Mouse (Mus musculus): ENCODE measurements around the gene Fnbp1l. TPM values are rescaled to one million over a fixed set of nuclear protein-coding genes. Genes with fewer than 3 reads are reported as not detected.

Gene Fnbp1l
- 89.9 and 91.1 TPM in 2 replicates for polyA plus RNA-seq (2012; rRNA removed)

DNA sequence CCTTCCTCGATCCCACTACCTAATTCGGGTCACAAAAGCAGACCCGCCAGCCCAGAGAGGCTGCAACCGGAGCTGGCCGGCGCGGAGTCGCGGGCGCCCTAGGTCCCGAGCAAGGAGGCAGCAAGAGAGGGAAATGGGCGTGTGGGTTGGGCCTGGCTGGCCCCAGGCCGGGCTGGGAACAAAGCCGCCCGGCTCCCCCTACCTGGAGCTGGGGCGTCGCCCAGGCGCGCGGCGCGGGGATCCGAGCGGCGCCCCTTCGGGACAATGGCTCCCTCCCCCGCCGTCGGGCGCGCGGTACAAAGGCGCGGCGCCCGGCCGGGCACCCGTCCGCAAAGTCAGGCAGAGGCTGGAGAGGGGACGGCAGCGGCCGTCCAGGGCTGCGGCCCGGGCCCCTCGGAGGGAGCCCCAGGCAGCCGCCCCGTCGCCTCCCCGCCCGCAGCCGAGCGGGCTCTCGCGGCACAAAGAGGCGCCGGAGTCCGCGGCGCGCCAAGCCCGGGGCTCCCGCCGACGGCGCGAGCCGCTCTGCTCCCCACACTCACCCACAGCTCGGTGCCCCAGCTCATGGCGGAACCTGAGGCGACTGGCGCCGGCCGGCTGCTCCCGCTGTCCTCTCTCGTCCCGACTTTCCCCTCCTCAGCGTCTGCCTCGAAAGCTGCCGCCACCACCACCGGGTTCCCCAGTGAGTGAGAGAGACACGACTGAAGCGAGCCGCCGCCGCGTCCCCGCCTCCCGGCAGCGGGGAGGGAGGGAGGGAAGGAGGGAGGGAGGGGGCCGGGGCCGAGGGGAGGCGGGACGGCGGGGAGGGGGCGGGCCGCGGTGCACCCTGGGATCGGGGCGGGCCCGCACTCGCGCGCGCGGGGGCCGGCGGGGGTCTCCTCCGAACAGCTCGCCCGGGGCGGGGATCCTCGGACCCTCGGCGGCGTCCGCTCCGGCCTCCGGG lies at the start of gene Fnbp1l:
Gene Fnbp1l (minus strand): TSS at position 725 of the 940 bp plus-strand sequence.
- TF ChIP-seq POLR2A (IDR thresholded peaks at IDR 0.05; ENCODE audit: extremely low read depth, insufficient read depth, low read length) (peak; percentile 78), CTCF (IDR thresholded peaks at IDR 0.05; ENCODE audit: extremely low read depth, insufficient read depth, low read length) (no peak)
- H3K4me3 ChIP-seq (ENCODE audit: insufficient read depth, low read length), result peak within 1 kb of the TSS; percentile 84
- H3K27ac ChIP-seq (ENCODE audit: insufficient read depth, low read length), result peak within 1 kb of the TSS; percentile 95

DNA sequence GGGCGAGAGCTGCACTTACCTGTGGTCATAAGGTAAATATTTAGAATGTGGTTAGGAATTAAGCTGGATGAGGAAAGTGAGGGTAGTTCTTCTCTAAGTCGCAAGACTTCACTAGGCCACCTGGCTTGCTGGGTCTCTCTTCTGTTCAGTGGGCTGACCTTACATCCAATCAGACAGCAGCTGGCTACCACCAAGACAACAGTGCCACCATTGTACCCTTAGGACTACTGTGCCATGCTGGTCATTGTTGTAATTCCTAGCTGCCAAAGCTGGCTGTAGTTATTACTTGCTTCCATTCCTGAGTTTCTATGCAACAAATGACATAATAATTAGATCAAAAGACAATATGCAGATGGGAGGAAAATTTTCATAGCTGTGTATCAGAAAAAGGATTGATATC lies 41.3 kb upstream of the Fnbp1l start:
- no peak for TF ChIP-seq POLR2A (IDR thresholded peaks at IDR 0.05; ENCODE audit: extremely low read depth, insufficient read depth, low read length)
- no peak for TF ChIP-seq CTCF (IDR thresholded peaks at IDR 0.05; ENCODE audit: extremely low read depth, insufficient read depth, low read length)
- Histone ChIP-seq H3K4me3 (ENCODE audit: insufficient read depth, low read length) (no peak overlapping the region), H3K27ac (ENCODE audit: insufficient read depth, low read length) (no peak overlapping the region), H3K4me1 (ENCODE audit: control insufficient read depth, insufficient read depth, low read length) (no peaks in the 10 kb centered on the region)

More for the DNA sequence above, at the start of gene Fnbp1l:
- H3K4me1 ChIP-seq (ENCODE audit: control insufficient read depth, insufficient read depth, low read length), result peaks cover 2% of the 10 kb centered on the region

DNA sequence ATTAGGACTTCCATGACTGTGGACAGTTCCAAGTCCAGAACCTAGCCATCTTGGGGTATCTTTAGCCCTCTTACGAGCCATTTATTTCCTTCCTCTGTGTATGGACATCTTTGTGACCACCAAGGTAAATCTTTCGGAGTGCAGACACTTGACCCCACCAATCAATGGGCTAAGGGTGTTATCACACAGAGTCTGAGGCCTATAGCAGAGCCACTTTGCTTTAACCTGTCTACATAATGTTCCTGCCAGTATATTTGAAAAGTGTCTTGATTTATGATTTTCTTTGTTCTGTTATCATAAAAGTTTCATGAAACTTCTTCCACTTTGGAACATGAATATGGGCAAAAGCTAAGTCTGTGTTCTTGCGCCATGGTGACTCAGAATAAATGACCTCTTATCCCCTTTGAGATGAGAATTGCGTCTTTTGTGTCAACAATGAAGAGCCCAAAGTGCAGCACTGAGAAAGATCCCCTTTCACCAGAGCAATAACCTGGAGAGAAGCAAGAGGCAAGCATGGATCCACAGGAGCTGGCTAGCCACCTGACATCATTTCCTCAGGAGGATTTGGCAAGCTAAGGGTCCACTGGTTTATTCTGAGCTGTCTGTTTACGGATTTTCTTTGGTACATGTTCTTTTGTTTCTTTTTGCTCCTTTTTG lies 39.9 kb upstream of the Fnbp1l start:
- H3K27ac ChIP-seq (ENCODE audit: insufficient read depth, low read length), result no peak overlapping the region
- no peak overlapping the region for H3K4me3 ChIP-seq (ENCODE audit: insufficient read depth, low read length)
- no peaks in the 10 kb centered on the region for H3K4me1 ChIP-seq (ENCODE audit: control insufficient read depth, insufficient read depth, low read length)
- no peak for TF ChIP-seq CTCF (IDR thresholded peaks at IDR 0.05; ENCODE audit: extremely low read depth, insufficient read depth, low read length)
- TF ChIP-seq POLR2A (IDR thresholded peaks at IDR 0.05; ENCODE audit: extremely low read depth, insufficient read depth, low read length), result no peak

DNA sequence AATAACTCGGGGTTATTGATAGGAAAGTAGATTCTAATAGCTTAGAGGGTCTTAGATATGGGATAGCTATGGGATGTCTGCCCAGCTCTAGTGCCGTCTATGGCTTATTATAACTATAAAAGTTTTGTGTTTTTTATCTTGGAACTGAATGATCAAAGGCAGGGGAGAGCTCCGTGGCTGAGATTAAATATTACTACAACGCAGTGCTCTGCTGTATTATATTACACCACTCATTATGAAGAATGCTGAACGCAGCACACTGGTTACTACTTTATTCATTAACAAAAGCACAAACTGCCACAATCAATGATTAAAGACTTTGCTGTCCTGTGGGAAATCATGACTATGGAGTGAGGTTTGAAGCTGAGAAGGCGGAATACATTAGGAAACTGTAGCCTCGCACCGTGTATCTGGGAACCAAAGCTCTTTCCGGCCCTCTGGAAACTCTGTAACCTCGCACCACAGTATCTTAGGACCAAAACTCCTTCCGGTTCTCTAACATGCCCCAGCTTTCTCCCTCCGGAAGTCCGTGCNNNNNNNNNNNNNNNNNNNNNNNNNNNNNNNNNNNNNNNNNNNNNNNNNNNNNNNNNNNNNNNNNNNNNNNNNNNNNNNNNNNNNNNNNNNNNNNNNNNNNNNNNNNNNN lies 27.8 kb upstream of the Fnbp1l start:
- TF ChIP-seq POLR2A (IDR thresholded peaks at IDR 0.05; ENCODE audit: extremely low read depth, insufficient read depth, low read length), result no peak
- no peak for TF ChIP-seq CTCF (IDR thresholded peaks at IDR 0.05; ENCODE audit: extremely low read depth, insufficient read depth, low read length)
- Histone ChIP-seq H3K4me1 (ENCODE audit: control insufficient read depth, insufficient read depth, low read length) (no peaks in the 10 kb centered on the region), H3K4me3 (ENCODE audit: insufficient read depth, low read length) (no peak overlapping the region)

DNA sequence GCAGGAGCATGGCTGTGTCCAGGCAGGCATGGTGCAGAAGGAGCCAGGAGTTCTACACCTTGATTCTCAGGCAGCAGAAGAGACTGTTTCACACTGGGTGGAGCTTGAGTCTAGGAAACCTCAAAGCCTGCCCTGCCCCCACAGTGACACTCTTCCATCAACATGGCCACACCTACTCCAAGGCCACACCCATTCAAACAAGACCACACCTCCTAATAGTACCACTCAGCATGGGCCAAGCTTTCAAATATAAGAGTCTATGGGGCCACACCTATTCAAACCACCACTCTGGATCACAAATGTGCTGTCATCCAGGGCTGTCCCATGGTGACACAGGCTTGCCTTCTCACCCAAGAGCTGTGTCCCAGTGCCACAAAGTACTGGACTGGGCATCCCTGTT lies 20.8 kb upstream of the Fnbp1l start:
- no peaks in the 10 kb centered on the region for H3K4me1 ChIP-seq (ENCODE audit: control insufficient read depth, insufficient read depth, low read length)
- TF ChIP-seq CTCF (IDR thresholded peaks at IDR 0.05; ENCODE audit: extremely low read depth, insufficient read depth, low read length) (no peak), POLR2A (IDR thresholded peaks at IDR 0.05; ENCODE audit: extremely low read depth, insufficient read depth, low read length) (no peak)
- H3K27ac ChIP-seq (ENCODE audit: insufficient read depth, low read length), result no peak overlapping the region
- no peak overlapping the region for H3K4me3 ChIP-seq (ENCODE audit: insufficient read depth, low read length)

More for the DNA sequence above, 27.8 kb upstream of the Fnbp1l start:
- H3K27ac ChIP-seq (ENCODE audit: insufficient read depth, low read length), result no peak overlapping the region

DNA sequence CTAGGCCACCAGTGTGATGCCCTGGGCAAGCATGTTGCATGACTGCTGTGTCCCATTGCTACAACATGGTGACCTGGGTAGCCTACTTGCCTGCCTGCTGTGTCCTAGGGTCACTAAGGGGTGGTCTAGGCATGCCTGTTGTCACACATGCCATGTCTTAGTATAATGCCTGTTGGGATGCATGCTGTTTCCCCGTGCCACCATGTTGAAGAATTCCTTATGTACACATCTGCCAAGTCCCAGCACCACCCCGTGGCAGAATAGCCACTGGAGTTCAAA lies 19.6 kb upstream of the Fnbp1l start:
- no peak for TF ChIP-seq CTCF (IDR thresholded peaks at IDR 0.05; ENCODE audit: extremely low read depth, insufficient read depth, low read length)
- TF ChIP-seq POLR2A (IDR thresholded peaks at IDR 0.05; ENCODE audit: extremely low read depth, insufficient read depth, low read length), result no peak
- Histone ChIP-seq H3K27ac (ENCODE audit: insufficient read depth, low read length) (no peak overlapping the region), H3K4me3 (ENCODE audit: insufficient read depth, low read length) (no peak overlapping the region), H3K4me1 (ENCODE audit: control insufficient read depth, insufficient read depth, low read length) (no peaks in the 10 kb centered on the region)

DNA sequence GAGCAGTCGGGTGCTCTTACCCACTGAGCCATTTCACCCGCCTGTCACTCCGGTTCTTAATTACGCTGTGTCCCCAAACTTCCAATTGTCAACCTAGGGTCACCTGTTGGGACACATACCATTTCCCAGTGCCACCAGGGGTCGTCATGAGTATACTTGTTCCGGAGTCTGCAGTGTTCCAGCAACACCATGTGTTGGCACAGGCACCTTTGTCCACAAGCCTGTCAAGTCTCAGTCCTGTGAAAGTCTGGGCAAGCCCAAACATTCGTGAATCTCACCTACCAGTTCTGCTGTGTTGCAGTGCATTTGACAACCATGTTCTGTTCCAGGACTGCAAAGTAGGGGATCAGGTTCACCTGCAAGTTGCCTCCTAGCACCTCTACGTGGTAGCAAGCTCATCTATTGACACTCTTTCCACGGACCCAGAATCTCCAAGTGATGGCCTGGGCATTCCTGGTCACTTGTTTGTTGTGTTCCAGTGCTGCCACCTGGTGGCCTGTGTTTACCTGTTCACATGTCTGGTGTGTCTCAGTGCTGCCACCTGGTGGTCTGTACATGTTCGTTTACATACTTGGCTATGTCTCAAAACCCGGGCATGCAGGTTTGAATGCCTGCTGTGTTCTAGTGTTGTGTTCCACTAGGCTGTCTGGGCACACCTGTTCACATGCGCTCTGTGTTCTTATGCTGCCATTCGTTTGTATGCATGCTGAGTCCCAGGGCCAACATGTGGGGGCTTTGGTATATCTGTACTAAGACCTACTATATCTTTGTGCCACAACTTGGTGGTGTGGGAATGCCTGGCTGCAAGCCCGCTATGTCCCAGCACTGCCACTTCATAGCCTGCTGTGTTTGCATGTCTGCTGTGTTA lies 19.0 kb upstream of the Fnbp1l start:
- Histone ChIP-seq H3K27ac (ENCODE audit: insufficient read depth, low read length) (no peak overlapping the region), H3K4me1 (ENCODE audit: control insufficient read depth, insufficient read depth, low read length) (no peaks in the 10 kb centered on the region), H3K4me3 (ENCODE audit: insufficient read depth, low read length) (no peak overlapping the region)
- TF ChIP-seq POLR2A (IDR thresholded peaks at IDR 0.05; ENCODE audit: extremely low read depth, insufficient read depth, low read length) (no peak), CTCF (IDR thresholded peaks at IDR 0.05; ENCODE audit: extremely low read depth, insufficient read depth, low read length) (peak; percentile 100)

DNA sequence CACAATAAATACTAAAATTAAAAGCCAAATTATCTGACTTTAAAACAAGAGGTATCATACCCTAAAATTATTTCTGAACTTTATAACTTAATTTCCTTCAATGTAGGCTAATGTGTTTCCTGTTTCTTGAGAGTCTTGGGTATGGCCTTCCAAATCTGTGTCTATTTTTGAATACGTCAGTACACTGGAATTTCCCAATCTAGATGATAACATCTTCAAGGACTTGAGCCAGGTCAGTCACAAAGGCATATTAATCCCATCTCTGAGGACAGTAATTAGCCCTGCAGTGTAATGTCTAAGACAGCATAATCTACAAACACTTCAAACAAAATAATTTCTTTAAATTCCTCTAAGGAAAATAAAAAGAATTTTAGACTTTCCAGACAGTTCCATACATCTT lies 17.8 kb upstream of the Fnbp1l start:
- Histone ChIP-seq H3K27ac (ENCODE audit: insufficient read depth, low read length) (no peak overlapping the region), H3K4me1 (ENCODE audit: control insufficient read depth, insufficient read depth, low read length) (no peaks in the 10 kb centered on the region), H3K4me3 (ENCODE audit: insufficient read depth, low read length) (no peak overlapping the region)
- TF ChIP-seq CTCF (IDR thresholded peaks at IDR 0.05; ENCODE audit: extremely low read depth, insufficient read depth, low read length), result no peak
- TF ChIP-seq POLR2A (IDR thresholded peaks at IDR 0.05; ENCODE audit: extremely low read depth, insufficient read depth, low read length), result no peak

DNA sequence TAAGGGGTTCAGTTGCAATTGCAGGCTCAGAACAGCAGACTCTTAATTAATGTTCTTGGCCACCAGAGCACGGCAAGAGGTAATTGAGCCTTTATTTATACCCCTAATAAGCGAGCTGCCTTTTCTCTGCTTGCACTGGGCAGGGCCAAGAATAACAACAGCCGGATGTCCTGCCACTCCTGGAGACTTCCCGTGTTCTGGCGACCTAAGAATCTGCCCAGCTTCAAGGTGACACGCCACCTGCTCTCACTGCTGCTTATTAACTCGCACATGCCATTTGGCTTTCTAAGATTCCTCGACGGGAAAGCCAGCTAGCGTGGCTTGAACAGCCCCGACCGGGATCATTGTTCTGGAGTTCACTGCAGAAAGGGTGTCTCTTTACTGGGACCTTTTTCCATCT lies 15.7 kb upstream of the Fnbp1l start:
- TF ChIP-seq CTCF (IDR thresholded peaks at IDR 0.05; ENCODE audit: extremely low read depth, insufficient read depth, low read length) (no peak), POLR2A (IDR thresholded peaks at IDR 0.05; ENCODE audit: extremely low read depth, insufficient read depth, low read length) (no peak)
- Histone ChIP-seq H3K4me3 (ENCODE audit: insufficient read depth, low read length) (no peak overlapping the region), H3K27ac (ENCODE audit: insufficient read depth, low read length) (no peak overlapping the region), H3K4me1 (ENCODE audit: control insufficient read depth, insufficient read depth, low read length) (no peaks in the 10 kb centered on the region)

All from cortical plate, adult 2 months (tissue).